Mouse (Mus musculus) heart, embryonic 14.5 days (tissue): ENCODE data around the gene Mcm3. TPM values are rescaled to one million over a fixed set of nuclear protein-coding genes. Genes with fewer than 3 reads are reported as not detected.

Experiments
- polyA plus RNA-seq: library from polyadenylated mRNA; unstranded; fragments of >200 nt; fragmentation: Nextera tagmentation; extraction: Ambion mirVana; gene quantifications from 2 replicates; pipeline ENCODE4 v1.2.1, GENCODE M21; 2014

Mcm3 gene
- polyA plus RNA-seq, 1 experiment from 2014 or later, result 85.2 TPM

Other genes starting within 250 kb of the Mcm3 start
- not detected in 2 replicates for gene Pkhd1, start 202.2 kb downstream of the Mcm3 start, polyA plus RNA-seq
- not detected in 2 replicates for gene Il17a, start 89.4 kb downstream of the Mcm3 start, polyA plus RNA-seq
- 0.36 TPM in 1 of 2 replicates, not detected in the other for gene Il17f, start 29.7 kb downstream of the Mcm3 start, polyA plus RNA-seq
- gene Paqr8, start 70.3 kb upstream of the Mcm3 start, polyA plus RNA-seq, result 3.3 and 3.8 TPM in 2 replicates
- 0.81 and 1.9 TPM in 2 replicates for gene Efhc1, start 131.3 kb upstream of the Mcm3 start, polyA plus RNA-seq